Mouse (Mus musculus): ENCODE results near the gene Gpr161. TPM values are rescaled to one million over a fixed set of nuclear protein-coding genes. Genes with fewer than 3 reads are reported as not detected.

Gene Gpr161
- total and polyA plus RNA-seq, 2 experiments from 2014 or later, result 0.31 to 2.5 TPM

- 19% methylated on average over 7 of the region's 7 CpGs for WGBS
- TF ChIP-seq EP300 (IDR thresholded peaks at IDR 0.05; ENCODE audit: low read depth) (no peak), CTCF (IDR thresholded peaks at IDR 0.05; ENCODE audit: low read depth) (no peak)
- Histone ChIP-seq H3K27ac (ENCODE audit: low read depth) (no peak overlapping the region), H3K27me3 (ENCODE audit: control insufficient read depth, insufficient read depth, low read length) (no peaks in the 10 kb centered on the region), H3K4me2 (ENCODE audit: low read depth, low read length) (peak overlapping the region; percentile 100), H3K4me3 (ENCODE audit: low read depth, low read length) (peak overlapping the region; percentile 79; the same call in 1 of the 2 replicates), H3K9ac (replicated peaks; ENCODE audit: low read depth, low read length) (no peak overlapping the region), H3K36me3 (replicated peaks; ENCODE audit: control insufficient read depth, insufficient read depth, low read length) (no peaks in the 10 kb centered on the region), H3K9me3 (replicated peaks; ENCODE audit: control insufficient read depth, low read length) (no peaks in the 10 kb centered on the region), H3K4me1 (ENCODE audit: control insufficient read depth, insufficient read depth) (peaks cover 6% of the 10 kb centered on the region)
- DNase-seq (ENCODE audit: low spot score) (no peak), ATAC-seq (ENCODE audit: insufficient read depth, low read depth) (no peak)
These were observed 12.6 kb upstream of the Gpr161 start for GRCm38 (mm10) chr1:165282967-165283345.

- TF ChIP-seq CTCF (IDR thresholded peaks at IDR 0.05; ENCODE audit: low read depth), result no peak
- TF ChIP-seq EP300 (IDR thresholded peaks at IDR 0.05; ENCODE audit: low read depth), result no peak
- no peak overlapping the region for H3K9ac ChIP-seq (replicated peaks; ENCODE audit: low read depth, low read length)
- 71% methylated on average over 7 of the region's 7 CpGs for WGBS
- no peak for ATAC-seq (ENCODE audit: insufficient read depth, low read depth)
- no peak overlapping the region for H3K27ac ChIP-seq (ENCODE audit: low read depth)
- no peaks in the 10 kb centered on the region for H3K27me3 ChIP-seq (ENCODE audit: control insufficient read depth, insufficient read depth, low read length)
- no peak for DNase-seq (ENCODE audit: low spot score)
- no peak overlapping the region for H3K4me3 ChIP-seq (ENCODE audit: low read depth, low read length)
- no peak overlapping the region for H3K4me2 ChIP-seq (ENCODE audit: low read depth, low read length)
- H3K4me1 ChIP-seq (ENCODE audit: control insufficient read depth, insufficient read depth), result peaks cover 6% of the 10 kb centered on the region
- H3K9me3 ChIP-seq (replicated peaks; ENCODE audit: control insufficient read depth, low read length), result no peaks in the 10 kb centered on the region
- H3K36me3 ChIP-seq (replicated peaks; ENCODE audit: control insufficient read depth, insufficient read depth, low read length), result no peaks in the 10 kb centered on the region
These were observed 11.5 kb upstream of the Gpr161 start for GRCm38 (mm10) chr1:165284096-165284495.

- no peak overlapping the region for H3K9ac ChIP-seq (replicated peaks; ENCODE audit: low read depth, low read length)
- H3K27ac ChIP-seq (ENCODE audit: low read depth), result no peak overlapping the region
- H3K4me2 ChIP-seq (ENCODE audit: low read depth, low read length), result no peak overlapping the region
- TF ChIP-seq EP300 (IDR thresholded peaks at IDR 0.05; ENCODE audit: low read depth) (no peak), CTCF (IDR thresholded peaks at IDR 0.05; ENCODE audit: low read depth) (no peak)
- no peaks in the 10 kb centered on the region for H3K36me3 ChIP-seq (replicated peaks; ENCODE audit: control insufficient read depth, insufficient read depth, low read length)
- no peak overlapping the region for H3K4me3 ChIP-seq (ENCODE audit: low read depth, low read length)
- ATAC-seq (ENCODE audit: insufficient read depth, low read depth), result no peak
- no peaks in the 10 kb centered on the region for H3K27me3 ChIP-seq (ENCODE audit: control insufficient read depth, insufficient read depth, low read length)
- no peak for DNase-seq (ENCODE audit: low spot score)
- WGBS, result 81% methylated on average over 9 of the region's 9 CpGs
- no peaks in the 10 kb centered on the region for H3K9me3 ChIP-seq (replicated peaks; ENCODE audit: control insufficient read depth, low read length)
- no peaks in the 10 kb centered on the region for H3K4me1 ChIP-seq (ENCODE audit: control insufficient read depth, insufficient read depth)
These were observed 7.4 kb upstream of the Gpr161 start for GRCm38 (mm10) chr1:165288165-165288564.

DNA sequence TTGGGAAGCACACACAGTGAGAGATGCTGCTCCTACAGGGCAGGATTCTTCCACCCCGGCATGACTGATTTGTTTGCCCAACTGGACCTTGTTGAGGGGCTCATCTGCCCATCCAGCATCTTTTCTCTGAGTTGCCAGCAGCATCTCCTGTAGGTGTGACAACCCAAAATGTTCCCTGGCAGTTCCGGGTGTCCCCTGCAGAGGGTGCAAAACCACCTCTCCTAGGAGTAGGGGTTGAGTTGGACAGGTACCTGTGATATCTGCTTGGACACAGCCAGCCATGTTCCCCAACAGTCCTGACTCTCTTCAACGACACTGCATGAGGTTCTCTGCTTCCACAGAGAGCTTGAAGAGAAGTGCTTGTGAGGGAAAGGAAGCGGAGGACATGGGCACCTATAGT is 5.8 kb upstream of the Gpr161 start:
- no peaks in the 10 kb centered on the region for H3K36me3 ChIP-seq (replicated peaks; ENCODE audit: control insufficient read depth, insufficient read depth, low read length)
- no peak overlapping the region for H3K4me3 ChIP-seq (ENCODE audit: low read depth, low read length)
- TF ChIP-seq EP300 (IDR thresholded peaks at IDR 0.05; ENCODE audit: low read depth) (no peak), CTCF (IDR thresholded peaks at IDR 0.05; ENCODE audit: low read depth) (peak; percentile 27; the same call in 1 of the 2 replicates)
- no peaks in the 10 kb centered on the region for H3K9me3 ChIP-seq (replicated peaks; ENCODE audit: control insufficient read depth, low read length)
- 84% methylated on average over 4 of the region's 4 CpGs for WGBS
- ATAC-seq (ENCODE audit: insufficient read depth, low read depth) (no peak), DNase-seq (ENCODE audit: low spot score) (no peak)
- no peak overlapping the region for H3K27ac ChIP-seq (ENCODE audit: low read depth)
- H3K4me1 ChIP-seq (ENCODE audit: control insufficient read depth, insufficient read depth), result no peaks in the 10 kb centered on the region
- no peaks in the 10 kb centered on the region for H3K27me3 ChIP-seq (ENCODE audit: control insufficient read depth, insufficient read depth, low read length)
- H3K9ac ChIP-seq (replicated peaks; ENCODE audit: low read depth, low read length), result no peak overlapping the region
- no peak overlapping the region for H3K4me2 ChIP-seq (ENCODE audit: low read depth, low read length)

DNA sequence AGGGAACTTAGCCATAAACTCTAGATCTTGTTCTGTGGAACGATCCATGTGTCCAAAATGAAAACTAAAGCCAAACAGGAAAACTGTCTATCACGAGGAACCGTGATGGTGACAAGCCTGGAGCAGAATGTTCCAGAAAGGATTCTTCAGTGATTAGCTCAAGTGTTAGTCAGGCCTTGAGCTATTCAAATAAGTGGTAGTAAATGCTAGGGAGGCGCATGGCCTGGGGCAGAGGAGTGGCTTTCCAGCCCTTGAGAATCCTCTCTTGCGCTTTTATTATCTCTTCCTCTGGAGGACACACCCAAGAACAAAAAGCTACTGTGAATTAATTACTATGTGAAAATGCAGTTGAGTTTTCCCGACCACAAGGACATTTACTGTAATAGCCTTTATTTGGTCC is 4.0 kb upstream of the Gpr161 start:
- no peaks in the 10 kb centered on the region for H3K36me3 ChIP-seq (replicated peaks; ENCODE audit: control insufficient read depth, insufficient read depth, low read length)
- no peak overlapping the region for H3K27ac ChIP-seq (ENCODE audit: low read depth)
- no peaks in the 10 kb centered on the region for H3K9me3 ChIP-seq (replicated peaks; ENCODE audit: control insufficient read depth, low read length)
- no peak overlapping the region for H3K9ac ChIP-seq (replicated peaks; ENCODE audit: low read depth, low read length)
- no peak overlapping the region for H3K4me2 ChIP-seq (ENCODE audit: low read depth, low read length)
- 56% methylated on average over 6 of the region's 6 CpGs for whole genome bisulfite sequencing
- H3K4me3 ChIP-seq (ENCODE audit: low read depth, low read length), result no peak overlapping the region
- TF ChIP-seq EP300 (IDR thresholded peaks at IDR 0.05; ENCODE audit: low read depth), result no peak
- TF ChIP-seq CTCF (IDR thresholded peaks at IDR 0.05; ENCODE audit: low read depth), result no peak
- H3K27me3 ChIP-seq (ENCODE audit: control insufficient read depth, insufficient read depth, low read length), result no peaks in the 10 kb centered on the region
- H3K4me1 ChIP-seq (ENCODE audit: control insufficient read depth, insufficient read depth), result no peaks in the 10 kb centered on the region
- ATAC-seq (ENCODE audit: insufficient read depth, low read depth), result no peak
- DNase-seq (ENCODE audit: low spot score), result no peak

DNA sequence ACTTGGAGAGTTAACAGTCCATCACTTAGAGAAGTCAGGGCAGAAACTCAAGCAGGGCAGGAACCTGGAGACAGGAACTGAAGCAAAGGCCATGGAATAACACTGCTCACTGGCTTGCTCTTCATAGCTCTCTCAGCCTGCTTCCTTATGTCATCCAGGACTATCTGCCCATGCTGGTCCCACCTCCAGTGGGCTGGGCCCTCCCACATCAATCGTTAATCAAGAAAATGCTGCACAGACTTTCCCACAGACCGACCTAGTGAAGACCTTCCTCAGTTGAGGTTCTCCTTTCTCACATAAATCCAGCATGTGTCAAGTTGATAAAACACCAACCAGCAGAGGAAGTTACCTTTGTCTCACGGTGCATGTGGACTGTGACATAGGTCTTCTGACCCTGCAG is 5.5 kb downstream of the Gpr161 start:
- Histone ChIP-seq H3K36me3 (replicated peaks; ENCODE audit: control insufficient read depth, insufficient read depth, low read length) (peaks cover 1% of the 10 kb centered on the region; the same call in 1 of the 2 replicates), H3K4me2 (ENCODE audit: low read depth, low read length) (no peak overlapping the region), H3K9ac (replicated peaks; ENCODE audit: low read depth, low read length) (no peak overlapping the region), H3K4me1 (ENCODE audit: control insufficient read depth, insufficient read depth) (peaks cover 4% of the 10 kb centered on the region; the same call in 1 of the 2 replicates), H3K27me3 (ENCODE audit: control insufficient read depth, insufficient read depth, low read length) (no peaks in the 10 kb centered on the region), H3K4me3 (ENCODE audit: low read depth, low read length) (no peak overlapping the region), H3K9me3 (replicated peaks; ENCODE audit: control insufficient read depth, low read length) (no peaks in the 10 kb centered on the region), H3K27ac (ENCODE audit: low read depth) (no peak overlapping the region)
- DNase-seq (ENCODE audit: low spot score) (no peak), ATAC-seq (ENCODE audit: insufficient read depth, low read depth) (no peak)
- TF ChIP-seq CTCF (IDR thresholded peaks at IDR 0.05; ENCODE audit: low read depth), result no peak
- 79% methylated on average over 3 of the region's 3 CpGs for WGBS
